Mouse (Mus musculus) embryonic facial prominence, embryonic 12.5 days (tissue): ENCODE results near the gene Slc24a2. TPM values are rescaled to one million over a fixed set of nuclear protein-coding genes. Genes with fewer than 3 reads are reported as not detected.

ENCODE experiments used
- ATAC-seq: fragments of 200-750 bp; cut with Nextera tagmentation; 2 replicates; pipeline ENCODE4 v1.8.0; 2017; ENCODE audit not compliant: insufficient number of reproducible peaks, insufficient read depth, low FRiP score, low TSS enrichment
- H3K27ac ChIP-seq: fragments of 300-500 bp; sonication (generic); 2 replicates; pipeline ENCODE4 v1.5.1; 2016; ENCODE audit warnings: mild to moderate bottlenecking
- H3K27me3 ChIP-seq: fragments of 300-500 bp; sonication (generic); 2 replicates; pipeline ENCODE4 v1.6.1; 2016; ENCODE audit warnings: mild to moderate bottlenecking, moderate library complexity
- H3K36me3 ChIP-seq: fragments of 300-500 bp; sonication (generic); 2 replicates; pipeline ENCODE4 v1.6.1; 2016; ENCODE audit warnings: mild to moderate bottlenecking
- H3K4me1 ChIP-seq: fragments of 300-500 bp; sonication (generic); 2 replicates; pipeline ENCODE4 v1.6.1; 2016
- H3K4me2 ChIP-seq: fragments of 300-500 bp; sonication (generic); replicated peaks from 2 replicates; pipeline ENCODE4 v1.6.1; 2016; ENCODE audit warnings: mild to moderate bottlenecking, moderate library complexity
- H3K4me3 ChIP-seq: fragments of 300-500 bp; sonication (generic); 2 replicates; pipeline ENCODE4 v1.5.1; 2016; ENCODE audit warnings: mild to moderate bottlenecking
- H3K9ac ChIP-seq: fragments of 300-500 bp; sonication (generic); 2 replicates; pipeline ENCODE4 v1.6.1; 2016; ENCODE audit warnings: mild to moderate bottlenecking, moderate library complexity
- H3K9me3 ChIP-seq: fragments of 300-500 bp; sonication (generic); 2 replicates; pipeline ENCODE4 v1.6.1; 2016; ENCODE audit warnings: mild to moderate bottlenecking, moderate library complexity
- WGBS: fragments of 180-500 bp; shearing (Covaris S2); methylation state at CpG from one replicate; pipeline ENCODE4 v1.1.7; 2016; 5-methylcytosine and 5-hydroxymethylcytosine counted together
- polyA plus RNA-seq: library from polyadenylated mRNA; unstranded; fragments of >200 nt; fragmentation: Nextera tagmentation; extraction: Ambion mirVana; gene quantifications from 2 replicates; pipeline ENCODE4 v1.2.1, GENCODE M21; 2016

Gene Slc24a2
- polyA plus RNA-seq, 1 experiment from 2014 or later = 0.67 TPM

DNA sequence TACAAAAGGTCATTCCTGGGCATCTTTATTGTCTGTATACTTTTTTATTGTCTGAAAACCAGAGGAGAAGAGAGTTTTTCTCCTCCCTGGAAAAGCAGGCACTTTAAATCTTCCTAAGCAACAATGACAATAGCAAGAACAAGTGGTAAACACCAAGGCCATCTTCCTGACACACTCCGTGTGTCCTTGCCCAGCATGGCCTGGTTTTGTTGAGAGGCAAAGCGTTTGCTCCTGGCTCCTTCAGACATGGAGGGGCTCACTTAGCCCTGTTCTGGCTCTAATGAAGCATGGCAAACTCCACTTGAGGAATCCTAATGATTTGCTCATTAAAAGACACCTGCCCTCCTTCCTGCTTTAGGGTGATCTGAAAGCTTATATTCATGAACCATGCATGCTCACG is 162.2 kb downstream of the Slc24a2 start:
- Histone ChIP-seq H3K27ac (no peak overlapping the region), H3K36me3 (no peaks in the 10 kb centered on the region), H3K9ac (no peak overlapping the region), H3K4me2 (no peak overlapping the region), H3K4me1 (no peaks in the 10 kb centered on the region), H3K27me3 (no peaks in the 10 kb centered on the region), H3K4me3 (no peak overlapping the region), H3K9me3 (no peaks in the 10 kb centered on the region)
- ATAC-seq = no peak
- 66% methylated on average over 3 of the region's 3 CpGs for WGBS

GRCm38 (mm10) chr4:87065227-87065626 is 165.1 kb downstream of the Slc24a2 start:
- Histone ChIP-seq H3K4me2 (no peak overlapping the region), H3K27ac (no peak overlapping the region), H3K27me3 (no peaks in the 10 kb centered on the region), H3K9me3 (no peaks in the 10 kb centered on the region), H3K9ac (no peak overlapping the region), H3K36me3 (no peaks in the 10 kb centered on the region), H3K4me3 (no peak overlapping the region), H3K4me1 (no peaks in the 10 kb centered on the region)
- WGBS = 88% methylated on average over 5 of the region's 5 CpGs
- no peak for ATAC-seq

DNA sequence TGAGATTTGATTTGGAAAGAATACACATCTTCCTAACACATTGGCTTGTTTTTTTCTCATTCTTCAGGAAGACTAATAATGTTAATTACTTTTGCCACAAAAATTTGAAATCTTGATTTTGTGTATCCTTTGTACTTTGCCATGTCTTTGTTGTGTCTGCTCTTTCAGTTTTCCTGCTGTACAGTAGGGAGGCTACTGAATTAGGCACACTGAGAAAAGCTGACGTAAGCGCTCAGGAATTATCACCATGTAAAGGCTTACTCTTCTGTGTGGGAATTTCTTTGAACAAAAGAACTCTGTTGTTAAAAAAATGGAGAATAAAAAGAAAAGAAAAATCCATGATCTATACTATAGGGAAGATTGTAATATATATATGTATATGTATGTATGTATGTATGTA is 165.7 kb downstream of the Slc24a2 start:
- Histone ChIP-seq H3K4me3 (no peak overlapping the region), H3K27ac (no peak overlapping the region), H3K9ac (no peak overlapping the region), H3K36me3 (no peaks in the 10 kb centered on the region), H3K4me1 (no peaks in the 10 kb centered on the region), H3K4me2 (no peak overlapping the region), H3K9me3 (no peaks in the 10 kb centered on the region), H3K27me3 (no peaks in the 10 kb centered on the region)
- WGBS = 91% methylated on average over 2 of the region's 2 CpGs
- no peak for ATAC-seq

- Histone ChIP-seq H3K4me2 (no peak overlapping the region), H3K27me3 (no peaks in the 10 kb centered on the region), H3K36me3 (no peaks in the 10 kb centered on the region), H3K4me1 (no peaks in the 10 kb centered on the region; the same call in 1 of the 2 replicates), H3K27ac (no peak overlapping the region), H3K9me3 (no peaks in the 10 kb centered on the region), H3K4me3 (no peak overlapping the region), H3K9ac (no peak overlapping the region)
- WGBS = 72% methylated on average over 6 of the region's 6 CpGs
- ATAC-seq = no peak
These were observed 167.5 kb downstream of the Slc24a2 start for GRCm38 (mm10) chr4:87062771-87063253.

DNA sequence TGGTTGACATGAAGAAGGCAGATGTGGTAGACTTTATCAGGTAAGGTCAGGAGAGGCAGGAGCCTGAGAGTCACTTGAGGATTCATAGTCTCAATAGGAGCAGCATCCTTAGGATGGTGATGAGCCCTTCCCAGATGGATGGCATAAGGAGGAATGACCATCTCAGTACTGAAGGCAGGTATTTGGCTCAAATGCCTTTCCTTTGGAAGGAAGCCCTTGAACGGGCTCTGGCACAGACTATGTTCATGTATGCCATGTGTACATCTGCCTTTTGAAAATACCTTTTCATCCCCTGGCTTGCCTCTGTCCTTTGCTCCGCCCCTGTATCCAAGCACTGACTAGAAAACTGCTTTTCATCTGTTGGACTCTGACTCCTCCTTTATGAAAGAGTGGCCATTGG is 168.6 kb downstream of the Slc24a2 start:
- Histone ChIP-seq H3K4me1 (no peaks in the 10 kb centered on the region; the same call in 1 of the 2 replicates), H3K9me3 (no peaks in the 10 kb centered on the region), H3K27ac (no peak overlapping the region), H3K4me2 (no peak overlapping the region), H3K9ac (no peak overlapping the region), H3K36me3 (no peaks in the 10 kb centered on the region), H3K4me3 (no peak overlapping the region), H3K27me3 (no peaks in the 10 kb centered on the region)
- 87% methylated on average over 2 of the region's 2 CpGs for WGBS
- ATAC-seq = no peak

GRCm38 (mm10) chr4:87057572-87057971 is 172.7 kb downstream of the Slc24a2 start:
- no peaks in the 10 kb centered on the region for H3K9me3 ChIP-seq
- no peak for ATAC-seq
- H3K27me3 ChIP-seq = no peaks in the 10 kb centered on the region
- H3K27ac ChIP-seq = no peak overlapping the region
- no peaks in the 10 kb centered on the region; the same call in 1 of the 2 replicates for H3K4me1 ChIP-seq
- no peak overlapping the region for H3K9ac ChIP-seq
- no peak overlapping the region for H3K4me3 ChIP-seq
- H3K36me3 ChIP-seq = no peaks in the 10 kb centered on the region
- no peak overlapping the region for H3K4me2 ChIP-seq
- whole genome bisulfite sequencing = 60% methylated on average over 3 of the region's 3 CpGs

DNA sequence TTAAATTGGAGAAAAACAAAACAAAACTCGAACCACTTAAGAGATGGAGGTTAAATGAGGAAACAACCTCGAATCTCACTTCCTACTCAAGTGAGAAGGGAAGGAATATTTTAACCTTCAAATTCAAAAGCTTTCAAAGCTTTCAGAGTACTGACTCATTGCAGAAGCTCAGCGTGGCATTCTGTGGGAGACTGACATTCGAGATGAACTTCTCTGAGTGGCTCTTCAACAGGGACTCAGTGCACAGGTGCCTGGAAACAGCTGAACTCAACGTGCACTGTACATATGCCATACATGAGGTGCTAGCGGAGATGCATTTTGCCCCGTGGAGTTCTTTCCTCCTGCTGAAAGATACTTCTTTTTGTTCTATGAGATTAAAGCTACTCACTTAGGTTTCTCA is 174.5 kb downstream of the Slc24a2 start:
- no peaks in the 10 kb centered on the region for H3K9me3 ChIP-seq
- H3K4me2 ChIP-seq = no peak overlapping the region
- no peaks in the 10 kb centered on the region; the same call in 1 of the 2 replicates for H3K4me1 ChIP-seq
- no peak overlapping the region for H3K9ac ChIP-seq
- no peak overlapping the region for H3K4me3 ChIP-seq
- H3K27me3 ChIP-seq = no peaks in the 10 kb centered on the region
- no peak overlapping the region for H3K27ac ChIP-seq
- WGBS = 75% methylated on average over 7 of the region's 7 CpGs
- no peak for ATAC-seq
- H3K36me3 ChIP-seq = no peaks in the 10 kb centered on the region

- no peak for ATAC-seq
- H3K36me3 ChIP-seq = no peaks in the 10 kb centered on the region
- H3K27me3 ChIP-seq = no peaks in the 10 kb centered on the region
- no peak overlapping the region for H3K27ac ChIP-seq
- no peak overlapping the region for H3K4me2 ChIP-seq
- H3K9ac ChIP-seq = no peak overlapping the region
- H3K4me1 ChIP-seq = no peaks in the 10 kb centered on the region; the same call in 1 of the 2 replicates
- WGBS = 88% methylated on average over 5 of the region's 5 CpGs
- no peaks in the 10 kb centered on the region for H3K9me3 ChIP-seq
- no peak overlapping the region for H3K4me3 ChIP-seq
These were observed 177.4 kb downstream of the Slc24a2 start for GRCm38 (mm10) chr4:87052881-87053280.

- Histone ChIP-seq H3K4me1 (no peaks in the 10 kb centered on the region), H3K4me2 (no peak overlapping the region), H3K9me3 (no peaks in the 10 kb centered on the region), H3K9ac (no peak overlapping the region), H3K36me3 (no peaks in the 10 kb centered on the region), H3K27ac (no peak overlapping the region), H3K27me3 (no peaks in the 10 kb centered on the region), H3K4me3 (no peak overlapping the region)
- no peak for ATAC-seq
- 73% methylated on average over 3 of the region's 3 CpGs for WGBS
These were observed 181.2 kb downstream of the Slc24a2 start for GRCm38 (mm10) chr4:87049061-87049460.

DNA sequence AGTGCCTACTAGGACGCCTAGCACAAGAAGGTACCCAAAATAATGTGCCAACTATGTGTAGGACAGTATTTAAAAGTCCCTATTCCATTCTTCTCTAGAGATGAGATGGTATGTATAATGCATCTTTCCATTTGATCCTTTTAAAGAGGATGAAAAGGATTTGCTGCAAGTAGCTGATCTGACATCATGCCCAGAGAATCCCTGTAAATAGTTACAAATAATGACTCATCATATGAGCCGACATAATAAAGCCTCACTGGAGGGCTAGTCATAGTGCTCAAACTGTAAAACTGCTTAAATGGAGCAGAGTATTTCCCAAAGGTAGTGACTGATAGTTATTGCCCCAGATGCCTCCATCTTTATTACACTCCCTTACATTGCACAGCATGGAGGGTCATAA is 183.1 kb downstream of the Slc24a2 start:
- WGBS = 80% methylated on average over 2 of the region's 2 CpGs
- Histone ChIP-seq H3K27ac (no peak overlapping the region), H3K9ac (no peak overlapping the region), H3K4me1 (no peaks in the 10 kb centered on the region), H3K9me3 (no peaks in the 10 kb centered on the region), H3K4me2 (no peak overlapping the region), H3K36me3 (no peaks in the 10 kb centered on the region), H3K27me3 (no peaks in the 10 kb centered on the region), H3K4me3 (no peak overlapping the region)
- ATAC-seq = no peak

GRCm38 (mm10) chr4:87043296-87043695 is 187.0 kb downstream of the Slc24a2 start:
- 89% methylated on average over 9 of the region's 9 CpGs for WGBS
- ATAC-seq = no peak

DNA sequence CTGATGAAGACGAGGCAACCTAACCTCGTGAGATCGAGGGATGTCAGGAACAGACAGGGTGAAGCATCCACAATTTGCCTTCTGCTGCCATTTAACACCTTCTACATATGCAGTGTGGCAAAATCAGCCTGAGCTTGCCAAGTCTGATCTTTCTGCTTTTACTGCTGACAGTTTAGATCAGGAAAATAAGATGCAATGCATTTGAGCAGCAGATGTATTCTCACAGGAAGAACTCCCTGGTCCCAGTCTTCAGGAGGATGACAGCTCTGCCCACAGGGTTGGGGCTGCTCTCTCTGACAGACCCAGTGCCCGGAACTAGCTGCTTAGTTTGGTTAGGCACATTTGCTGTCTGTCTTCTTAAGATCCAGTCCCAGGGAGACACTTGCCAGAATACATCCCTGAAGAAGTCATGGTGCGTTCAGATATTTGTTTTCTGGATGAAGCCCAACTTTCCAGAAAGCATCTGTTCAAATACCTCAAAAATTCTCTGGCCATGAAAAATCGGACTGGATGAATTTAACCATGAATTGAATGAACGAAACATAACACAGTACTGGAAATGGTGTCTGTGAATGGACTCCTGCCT is 188.8 kb downstream of the Slc24a2 start:
- H3K4me2 ChIP-seq = no peak overlapping the region
- no peaks in the 10 kb centered on the region for H3K27me3 ChIP-seq
- no peaks in the 10 kb centered on the region for H3K36me3 ChIP-seq
- no peak for ATAC-seq
- H3K9ac ChIP-seq = no peak overlapping the region
- no peaks in the 10 kb centered on the region for H3K4me1 ChIP-seq
- H3K4me3 ChIP-seq = no peak overlapping the region
- no peak overlapping the region for H3K27ac ChIP-seq
- WGBS = 77% methylated on average over 7 of the region's 7 CpGs
- no peaks in the 10 kb centered on the region for H3K9me3 ChIP-seq

More at GRCm38 (mm10) chr4:87043296-87043695, 187.0 kb downstream of the Slc24a2 start:
- Histone ChIP-seq H3K27ac (no peak overlapping the region), H3K9ac (no peak overlapping the region), H3K4me1 (no peaks in the 10 kb centered on the region), H3K27me3 (no peaks in the 10 kb centered on the region), H3K36me3 (no peaks in the 10 kb centered on the region), H3K4me2 (no peak overlapping the region), H3K9me3 (no peaks in the 10 kb centered on the region), H3K4me3 (no peak overlapping the region)
